Mouse (Mus musculus) CD4-positive, CD25-positive, alpha-beta regulatory T cell (primary cell): Measurements from ENCODE around the gene Rhbdd1. TPM values are rescaled to one million over a fixed set of nuclear protein-coding genes. Genes with fewer than 3 reads are reported as not detected.

ENCODE experiments used
- polyA plus RNA-seq: library from polyadenylated mRNA; unstranded; fragments of 100-300 nt; shearing (Covaris generic); gene quantifications from one replicate; pipeline ENCODE4 v1.2.1, GENCODE M21; 2017

The Rhbdd1 gene
- 21.7 TPM for polyA plus RNA-seq

DNA sequence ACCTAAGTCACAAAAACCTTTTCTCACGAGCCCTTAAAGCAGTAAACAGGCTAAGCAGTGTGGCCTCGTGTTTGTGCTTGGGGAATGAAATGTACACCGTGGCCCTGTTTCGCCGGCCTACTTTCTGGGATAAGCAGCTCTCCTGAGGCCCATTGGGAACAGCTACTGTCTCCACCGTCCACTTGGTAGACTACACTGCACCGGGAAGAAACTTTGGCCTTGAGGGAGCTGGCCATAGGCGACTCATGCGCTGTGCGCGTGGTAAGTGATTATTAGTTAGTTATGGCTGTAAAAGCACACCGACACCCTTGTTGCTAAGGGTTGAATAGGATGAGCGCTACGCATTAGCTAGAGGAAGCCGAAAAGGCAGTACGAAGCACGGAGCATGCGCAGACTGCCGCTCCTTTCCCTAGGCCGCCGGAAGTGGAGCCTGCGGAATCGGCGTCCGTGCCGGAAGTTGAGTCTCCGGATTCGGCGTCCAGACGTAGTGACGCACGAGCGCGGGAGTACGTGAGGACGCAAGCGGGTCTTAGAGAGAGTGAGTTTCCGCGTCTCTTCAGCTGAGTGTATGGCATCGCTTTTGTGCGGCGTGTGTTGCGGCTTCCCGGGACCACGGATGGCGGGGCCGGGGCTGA, at the start of gene Rhbdd1:
TSS of gene Rhbdd1 (plus strand) at position 342 of the 635 bp plus-strand sequence.

DNA sequence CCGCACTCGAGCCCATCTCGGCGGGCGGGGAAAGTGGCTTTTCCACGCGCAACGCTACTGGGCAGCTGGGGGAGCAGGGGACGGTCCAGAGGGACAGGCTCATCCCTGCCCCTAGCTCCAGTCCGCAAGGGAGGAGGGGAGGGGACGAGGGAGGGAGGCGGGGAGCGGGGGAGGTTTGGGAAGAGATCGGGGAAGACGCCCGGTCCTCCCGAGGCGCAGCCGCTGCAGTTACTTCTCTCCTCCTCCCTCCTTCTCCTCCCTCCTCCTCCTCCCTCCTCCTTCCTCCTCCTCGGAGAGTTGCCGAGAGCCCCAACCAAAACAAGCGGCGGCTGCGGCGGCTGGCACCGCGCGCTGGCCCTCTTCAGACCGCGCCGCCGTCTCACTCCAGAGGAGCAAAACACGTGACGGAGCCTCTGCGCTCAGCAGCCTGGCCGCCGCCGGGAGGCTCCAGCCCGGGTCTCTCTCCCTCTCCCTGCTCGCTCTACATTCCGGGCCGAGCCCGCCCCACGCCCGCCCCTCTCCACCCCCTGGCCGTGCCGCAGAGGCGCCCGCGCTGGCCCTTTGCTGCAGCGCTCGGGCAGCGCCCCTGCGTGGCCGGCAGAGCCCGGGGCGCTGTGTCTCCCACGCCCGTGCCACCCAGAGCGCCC, 25.0 kb upstream of the Rhbdd1 start, which contains the start of gene Irs1:
TSS of gene Irs1 (minus strand) at position 266 of the 647 bp plus-strand sequence.

Other genes with a start within 250 kb of the Rhbdd1 start
- gene Gm9747, start 83.3 kb upstream of the Rhbdd1 start, polyA plus RNA-seq: not detected
- not detected for gene Irs1, start 25.0 kb upstream of the Rhbdd1 start, polyA plus RNA-seq